In genomic region chr8:71542632-71543343, GRCm38 (mm10) we compare ENCODE assay signal across 8 mouse cellular contexts. TPM values are rescaled to one million over a fixed set of nuclear protein-coding genes. Genes with fewer than 3 reads are reported as not detected.
DNase-seq lines count a peak whose midpoint lies in the region; ATAC-seq and TF ChIP-seq lines count a peak whose summit lies in the region.

Mvb12a (plus strand) TSS chr8:71542922.

- TF ChIP-seq POLR2A in kidney, adult 2 months (IDR thresholded peaks at IDR 0.05; ENCODE audit: low read depth, low read length), result peak; percentile 28
- TF ChIP-seq POLR2A in spleen, adult 2 months (IDR thresholded peaks at IDR 0.05; ENCODE audit: low read depth, low read length), result peak; percentile 9; the same call in 1 of the 2 replicates

- no peaks in the 10 kb centered on the region for H3K27me3 ChIP-seq in embryonic facial prominence, embryonic 13.5 days
- no peaks in the 10 kb centered on the region for H3K27me3 ChIP-seq in kidney, adult 2 months (replicated peaks; ENCODE audit: control insufficient read depth, insufficient read depth, low read length)
- peaks cover 6% of the 10 kb centered on the region; the same call in 1 of the 2 replicates for H3K27me3 ChIP-seq in limb, embryonic 12.5 days
- peaks cover 3% of the 10 kb centered on the region for H3K27me3 ChIP-seq in midbrain, embryonic 15.5 days (replicated peaks)
- no peaks in the 10 kb centered on the region for H3K27me3 ChIP-seq in spleen, adult 2 months (ENCODE audit: control insufficient read depth, insufficient read depth, low read length)

- ATAC-seq in embryonic facial prominence, embryonic 13.5 days (ENCODE audit: insufficient number of reproducible peaks, insufficient read depth, low FRiP score, low TSS enrichment, low read depth), result peak; percentile 88
- ATAC-seq in limb, embryonic 12.5 days (ENCODE audit: insufficient number of reproducible peaks, insufficient read depth, low FRiP score, low TSS enrichment, low read depth), result peak; percentile 93
- peak; percentile 97 for ATAC-seq in midbrain, embryonic 15.5 days (replicated peaks)

- H3K9ac ChIP-seq in embryonic facial prominence, embryonic 13.5 days, result peak within 1 kb of the TSS; percentile 87
- H3K9ac ChIP-seq in limb, embryonic 12.5 days (replicated peaks), result peak within 1 kb of the TSS; percentile 77
- peak within 1 kb of the TSS; percentile 89 for H3K9ac ChIP-seq in midbrain, embryonic 15.5 days

- no peak within 1 kb of the TSS for H3K27ac ChIP-seq in embryonic facial prominence, embryonic 13.5 days
- peak within 1 kb of the TSS; percentile 85 for H3K27ac ChIP-seq in kidney, adult 2 months (ENCODE audit: insufficient read depth, low read depth, low read length)
- H3K27ac ChIP-seq in limb, embryonic 12.5 days, result 0 out of 2 replicates have a peak within 1 kb of the TSS, but pooled peaks have one; percentile 50
- peak within 1 kb of the TSS; percentile 72 for H3K27ac ChIP-seq in midbrain, embryonic 15.5 days
- H3K27ac ChIP-seq in spleen, adult 2 months (ENCODE audit: insufficient read depth, low read length), result peak within 1 kb of the TSS; percentile 62

- H3K9me3 ChIP-seq in embryonic facial prominence, embryonic 13.5 days, result no peaks in the 10 kb centered on the region
- H3K9me3 ChIP-seq in limb, embryonic 12.5 days, result no peaks in the 10 kb centered on the region
- H3K9me3 ChIP-seq in midbrain, embryonic 15.5 days, result no peaks in the 10 kb centered on the region

- TF ChIP-seq CTCF in kidney, adult 2 months (conservative IDR thresholded peaks at IDR 0.05; ENCODE audit: insufficient read depth, insufficient read length, low read depth, low read length), result no peak
- TF ChIP-seq CTCF in spleen, adult 2 months (IDR thresholded peaks at IDR 0.05; ENCODE audit: extremely low read depth, insufficient read depth, insufficient read length, insufficient replicate concordance), result no peak

- peak; percentile 93 for DNase-seq in 3134 (ENCODE audit: extremely low read depth, insufficient read length, low spot score)
- peak; percentile 96 for DNase-seq in adrenal gland, postnatal 36 days
- DNase-seq in heart, adult 18-20 months, result peak; percentile 98 to 99
- DNase-seq in kidney, adult 2 months, result peak; percentile 100
- peak; percentile 96 to 98 for DNase-seq in spleen, adult 2 months (ENCODE audit: low read depth in 1 of 2, low spot score in 2 of 2)

- WGBS in embryonic facial prominence, embryonic 13.5 days, result under 1% methylated on average over 55 of the region's 55 CpGs
- 1% methylated on average over 54 of the region's 55 CpGs for WGBS in kidney, adult 2 months
- under 1% methylated on average over 55 of the region's 55 CpGs for whole genome bisulfite sequencing in limb, embryonic 12.5 days
- WGBS in midbrain, embryonic 15.5 days, result 0% methylated on average over 55 of the region's 55 CpGs
- under 1% methylated on average over 55 of the region's 55 CpGs for WGBS in spleen, adult 2 months

- H3K36me3 ChIP-seq in embryonic facial prominence, embryonic 13.5 days, result peaks cover 27% of the 10 kb centered on the region
- peaks cover 1% of the 10 kb centered on the region; the same call in 1 of the 2 replicates for H3K36me3 ChIP-seq in kidney, adult 2 months (ENCODE audit: control insufficient read depth, insufficient read depth, low read length)
- H3K36me3 ChIP-seq in limb, embryonic 12.5 days, result peaks cover 28% of the 10 kb centered on the region
- peaks cover 13% of the 10 kb centered on the region for H3K36me3 ChIP-seq in midbrain, embryonic 15.5 days (replicated peaks)
- peaks cover 16% of the 10 kb centered on the region for H3K36me3 ChIP-seq in spleen, adult 2 months (ENCODE audit: control insufficient read depth, insufficient read depth, low read length)

- H3K4me2 ChIP-seq in embryonic facial prominence, embryonic 13.5 days, result peak within 1 kb of the TSS; percentile 89
- H3K4me2 ChIP-seq in limb, embryonic 12.5 days, result peak within 1 kb of the TSS; percentile 80
- H3K4me2 ChIP-seq in midbrain, embryonic 15.5 days, result peak within 1 kb of the TSS; percentile 73

- peak within 1 kb of the TSS; percentile 93 for H3K4me3 ChIP-seq in embryonic facial prominence, embryonic 13.5 days
- peak within 1 kb of the TSS; percentile 72 for H3K4me3 ChIP-seq in kidney, adult 2 months (ENCODE audit: insufficient read depth, low read depth, low read length)
- peak within 1 kb of the TSS; percentile 86 for H3K4me3 ChIP-seq in limb, embryonic 12.5 days (replicated peaks)
- peak within 1 kb of the TSS; percentile 80 for H3K4me3 ChIP-seq in midbrain, embryonic 15.5 days
- H3K4me3 ChIP-seq in spleen, adult 2 months (ENCODE audit: extremely low read depth, insufficient read depth, insufficient read length), result peak within 1 kb of the TSS; percentile 86

- peaks cover 14% of the 10 kb centered on the region for H3K4me1 ChIP-seq in embryonic facial prominence, embryonic 13.5 days
- H3K4me1 ChIP-seq in kidney, adult 2 months (ENCODE audit: control insufficient read depth, insufficient read depth, low read length), result peaks cover 12% of the 10 kb centered on the region; the same call in 1 of the 2 replicates
- H3K4me1 ChIP-seq in limb, embryonic 12.5 days (replicated peaks), result peaks cover 13% of the 10 kb centered on the region
- peaks cover 11% of the 10 kb centered on the region for H3K4me1 ChIP-seq in midbrain, embryonic 15.5 days
- H3K4me1 ChIP-seq in spleen, adult 2 months (ENCODE audit: control insufficient read depth, insufficient read depth, insufficient read length), result peaks cover 5% of the 10 kb centered on the region

RNA-seq across cellular contexts. Expression of gene Mvb12a, which starts in this region (rescaled TPM):
- 10 to 100 TPM; 65.8 to 78.6 TPM for total RNA-seq in adrenal gland, postnatal 36 days (2021)
- 77.1 and 82.4 TPM in 2 replicates for polyA plus RNA-seq in embryonic facial prominence, embryonic 13.5 days (2015; fragmentation: Nextera tagmentation; extraction: Ambion mirVana)
- 10 to 100 TPM; 28.4 to 28.5 TPM for total RNA-seq in heart, adult 18-20 months (2021)
- 136 and 164 TPM in 2 replicates for polyA plus RNA-seq in kidney, adult 2 months (2012; rRNA removed)
- 64.3 and 69.1 TPM in 2 replicates for polyA plus RNA-seq in limb, embryonic 12.5 days (2016; fragmentation: Nextera tagmentation; extraction: Ambion mirVana)
- 61.6 and 62.2 TPM in 2 replicates for polyA plus RNA-seq in midbrain, embryonic 15.5 days (2015; fragmentation: Nextera tagmentation; extraction: Ambion mirVana)
- 89.9 and 119 TPM in 2 replicates for polyA plus RNA-seq in spleen, adult 2 months (2012; rRNA removed)
